8 mouse cellular contexts compared by ENCODE assay signal in genomic region chr3:106684830-106685229, GRCm38 (mm10). TPM values are rescaled to one million over a fixed set of nuclear protein-coding genes. Genes with fewer than 3 reads are reported as not detected.
A peak's percentile ranks its signal among the peaks of the same experiment; 100 is the strongest.
DNase-seq lines count a peak whose midpoint lies in the region; ATAC-seq and TF ChIP-seq lines count a peak whose summit lies in the region.

Gene Lrif1 (plus strand): TSS chr3:106684987.

- peak within 1 kb of the TSS; percentile 54; the same call in 1 of the 2 replicates for H3K27ac ChIP-seq in forebrain, embryonic 11.5 days (ENCODE audit: low read depth, low read length)
- H3K27ac ChIP-seq in heart, postnatal 0 days (ENCODE audit: low read depth): no peak within 1 kb of the TSS
- H3K27ac ChIP-seq in liver, embryonic 14.5 days: no peak within 1 kb of the TSS
- H3K27ac ChIP-seq in stomach, postnatal 0 days (replicated peaks): no peak within 1 kb of the TSS

- H3K9me3 ChIP-seq in forebrain, embryonic 11.5 days (ENCODE audit: control insufficient read depth, low read length): no peaks in the 10 kb centered on the region; the same call in 1 of the 2 replicates
- H3K9me3 ChIP-seq in heart, postnatal 0 days (replicated peaks; ENCODE audit: control insufficient read depth, low read length): no peaks in the 10 kb centered on the region
- no peaks in the 10 kb centered on the region for H3K9me3 ChIP-seq in liver, embryonic 14.5 days (ENCODE audit: control insufficient read depth, low read length)
- H3K9me3 ChIP-seq in stomach, postnatal 0 days (ENCODE audit: control insufficient read depth, low read length): no peaks in the 10 kb centered on the region

- ATAC-seq in forebrain, embryonic 11.5 days (replicated peaks; ENCODE audit: low FRiP score): peak; percentile 99
- ATAC-seq in heart, postnatal 0 days (ENCODE audit: insufficient read depth, low read depth): peak; percentile 91
- no peak for ATAC-seq in liver, embryonic 14.5 days (ENCODE audit: insufficient read depth)
- peak; percentile 89 for ATAC-seq in stomach, postnatal 0 days (ENCODE audit: low FRiP score, low TSS enrichment)

- peak within 1 kb of the TSS; percentile 66 for H3K9ac ChIP-seq in forebrain, embryonic 11.5 days (ENCODE audit: low read length)
- peak within 1 kb of the TSS; percentile 67 for H3K9ac ChIP-seq in heart, postnatal 0 days (replicated peaks; ENCODE audit: low read depth, low read length)
- no peak within 1 kb of the TSS for H3K9ac ChIP-seq in liver, embryonic 14.5 days (replicated peaks)
- H3K9ac ChIP-seq in stomach, postnatal 0 days (ENCODE audit: low read length): peak within 1 kb of the TSS; percentile 64

- H3K4me1 ChIP-seq in forebrain, embryonic 11.5 days (replicated peaks; ENCODE audit: control insufficient read depth, insufficient read depth, low read length): no peaks in the 10 kb centered on the region
- H3K4me1 ChIP-seq in heart, postnatal 0 days (ENCODE audit: control insufficient read depth, insufficient read depth): no peaks in the 10 kb centered on the region
- H3K4me1 ChIP-seq in liver, embryonic 14.5 days (replicated peaks; ENCODE audit: control insufficient read depth in 2 of 2, insufficient read depth in 2 of 2, low read length in 1 of 2): no peaks in the 10 kb centered on the region
- H3K4me1 ChIP-seq in stomach, postnatal 0 days (replicated peaks; ENCODE audit: control insufficient read depth, insufficient read depth): no peaks in the 10 kb centered on the region

- DNase-seq in CD8-positive naive resting alpha-beta T cell, adult 2 months (ENCODE audit: low read depth in 2 of 2, low spot score in 2 of 2): peak; percentile 82 to 89
- DNase-seq in c-Kit-positive CD71-negative TER-119-negative erythroid progenitor cells, embryonic 14.5 days (ENCODE audit: low read depth): peak; percentile 22
- DNase-seq in forebrain, embryonic 11.5 days (ENCODE audit: low spot score): peak; percentile 89
- DNase-seq in heart, postnatal 0 days (ENCODE audit: low spot score): peak; percentile 74
- DNase-seq in kidney, postnatal 36 days: peak; percentile 72 to 81
- DNase-seq in liver, embryonic 14.5 days (ENCODE audit: low read depth in 3 of 3, low spot score in 3 of 3): peak in 1 of 3 experiments; percentile 1
- DNase-seq in neural tube, embryonic 10.5 days (ENCODE audit: extremely low spot score, low spot score): peak; percentile 78
- DNase-seq in stomach, postnatal 0 days (ENCODE audit: low spot score): peak; percentile 76

- H3K36me3 ChIP-seq in forebrain, embryonic 11.5 days (ENCODE audit: control insufficient read depth, insufficient read depth, low read length): no peaks in the 10 kb centered on the region
- H3K36me3 ChIP-seq in heart, postnatal 0 days (replicated peaks; ENCODE audit: control insufficient read depth, insufficient read depth, low read length): no peaks in the 10 kb centered on the region
- H3K36me3 ChIP-seq in liver, embryonic 14.5 days (replicated peaks; ENCODE audit: control insufficient read depth, insufficient read depth, low read depth): no peaks in the 10 kb centered on the region
- no peaks in the 10 kb centered on the region for H3K36me3 ChIP-seq in stomach, postnatal 0 days (ENCODE audit: control insufficient read depth, insufficient read depth, low read length)

- no peak for TF ChIP-seq CTCF in heart, postnatal 0 days (IDR thresholded peaks at IDR 0.05; ENCODE audit: low read depth)
- no peak for TF ChIP-seq CTCF in liver, embryonic 14.5 days (IDR thresholded peaks at IDR 0.05; ENCODE audit: low read depth)
- no peak for TF ChIP-seq CTCF in stomach, postnatal 0 days (IDR thresholded peaks at IDR 0.05; ENCODE audit: low read depth)

- H3K4me3 ChIP-seq in forebrain, embryonic 11.5 days (ENCODE audit: low read depth, low read length): peak within 1 kb of the TSS; percentile 47
- peak within 1 kb of the TSS; percentile 57 for H3K4me3 ChIP-seq in heart, postnatal 0 days (ENCODE audit: low read depth, low read length)
- H3K4me3 ChIP-seq in liver, embryonic 14.5 days (ENCODE audit: insufficient read depth in 1 of 2, low read depth in 2 of 2, low read length in 2 of 2): peak within 1 kb of the TSS; percentile 35 to 52
- peak within 1 kb of the TSS; percentile 41 for H3K4me3 ChIP-seq in stomach, postnatal 0 days (ENCODE audit: low read depth, low read length)

- no peak for TF ChIP-seq EP300 in heart, postnatal 0 days (IDR thresholded peaks at IDR 0.05; ENCODE audit: low read depth)
- no peak for TF ChIP-seq EP300 in liver, embryonic 14.5 days (IDR thresholded peaks at IDR 0.05; ENCODE audit: low read depth)
- no peak for TF ChIP-seq EP300 in stomach, postnatal 0 days (optimal IDR thresholded peaks at IDR 0.05)

- H3K4me2 ChIP-seq in forebrain, embryonic 11.5 days (ENCODE audit: low read depth, low read length, severe bottlenecking): peak within 1 kb of the TSS; percentile 46; the same call in 1 of the 2 replicates
- H3K4me2 ChIP-seq in heart, postnatal 0 days (ENCODE audit: low read depth, low read length): peak within 1 kb of the TSS; percentile 67
- peak within 1 kb of the TSS; percentile 43 for H3K4me2 ChIP-seq in liver, embryonic 14.5 days (ENCODE audit: low read depth)
- peak within 1 kb of the TSS; percentile 61 for H3K4me2 ChIP-seq in stomach, postnatal 0 days (replicated peaks; ENCODE audit: low read depth)

- under 1% methylated on average over 20 of the region's 20 CpGs for WGBS in forebrain, embryonic 11.5 days
- under 1% methylated on average over 20 of the region's 20 CpGs for WGBS in heart, postnatal 0 days
- 3% methylated on average over 20 of the region's 20 CpGs for whole genome bisulfite sequencing in liver, embryonic 14.5 days (ENCODE audit: insufficient replicate concordance)
- under 1% methylated on average over 20 of the region's 20 CpGs for WGBS in stomach, postnatal 0 days

- no peaks in the 10 kb centered on the region for H3K27me3 ChIP-seq in forebrain, embryonic 11.5 days (ENCODE audit: control insufficient read depth, insufficient read depth, low read length)
- no peaks in the 10 kb centered on the region for H3K27me3 ChIP-seq in heart, postnatal 0 days (ENCODE audit: control insufficient read depth, insufficient read depth, low read length)
- no peaks in the 10 kb centered on the region for H3K27me3 ChIP-seq in liver, embryonic 14.5 days (ENCODE audit: control insufficient read depth, insufficient read depth, low read length)
- H3K27me3 ChIP-seq in stomach, postnatal 0 days (ENCODE audit: control insufficient read depth, insufficient read depth, low read length): no peaks in the 10 kb centered on the region

RNA-seq across cellular contexts. Expression of gene Lrif1, which starts in this region (rescaled TPM):
- polyA plus RNA-seq in forebrain, embryonic 11.5 days (2014; fragmentation: Nextera tagmentation; extraction: Ambion mirVana): 15.0 and 17.8 TPM in 2 replicates
- 4.8 and 9.0 TPM in 2 replicates for total RNA-seq in heart, postnatal 0 days (2014; rRNA removed; ENCODE audit: low replicate concordance)
- 13.4 and 13.7 TPM in 2 replicates for polyA plus RNA-seq in heart, postnatal 0 days (2015; fragmentation: Nextera tagmentation; extraction: Ambion mirVana)
- 1.7 and 3.0 TPM in 2 replicates for polyA plus RNA-seq in liver, embryonic 14.5 days (2012; rRNA removed)
- polyA plus RNA-seq in liver, embryonic 14.5 days (2014; fragmentation: Nextera tagmentation; extraction: Ambion mirVana): 4.0 and 4.4 TPM in 2 replicates
- polyA plus RNA-seq in stomach, postnatal 0 days (2015; fragmentation: Nextera tagmentation; extraction: Ambion mirVana): 9.6 and 10.5 TPM in 2 replicates
